Mouse (Mus musculus) lung, postnatal 0 days (tissue): ENCODE measurements around the gene Ppa1. TPM values are rescaled to one million over a fixed set of nuclear protein-coding genes. Genes with fewer than 3 reads are reported as not detected.
A peak's percentile ranks its signal among the peaks of the same experiment; 100 is the strongest.

ENCODE experiments used
- ATAC-seq: fragments of 200-750 bp; cut with Nextera tagmentation; 2 replicates; pipeline ENCODE4 v1.8.0; 2017; ENCODE audit warnings: moderate library complexity
- DNase-seq: peaks from one replicate; pipeline ENCODE4 v3.0.0-alpha.2; 2016; ENCODE audit warnings: low spot score
- H3K27ac ChIP-seq: fragments of 300-500 bp; sonication (generic); 2 replicates; pipeline ENCODE4 v1.5.1; 2014; ENCODE audit warnings: antibody characterized with exemption, mild to moderate bottlenecking, low read length, mixed read lengths
- H3K27me3 ChIP-seq: fragments of 300-500 bp; sonication (generic); replicated peaks from 2 replicates; pipeline ENCODE4 v1.6.1; 2014; ENCODE audit warnings: low read length, mixed read lengths; ENCODE audit not compliant: insufficient read depth
- H3K36me3 ChIP-seq: fragments of 300-500 bp; sonication (generic); 2 replicates; pipeline ENCODE4 v1.6.1; 2014; ENCODE audit warnings: low read length, mixed read lengths; ENCODE audit not compliant: insufficient read depth
- H3K4me1 ChIP-seq: fragments of 300-500 bp; sonication (generic); 2 replicates; pipeline ENCODE4 v1.6.1; 2014; ENCODE audit warnings: antibody characterized with exemption, low read depth, low read length, mixed read lengths; ENCODE audit not compliant: insufficient read depth
- H3K4me2 ChIP-seq: fragments of 300-500 bp; sonication (generic); replicated peaks from 2 replicates; pipeline ENCODE4 v1.6.1; 2014; ENCODE audit warnings: low read depth, mild to moderate bottlenecking, low read length, moderate library complexity, mixed read lengths
- H3K4me3 ChIP-seq: fragments of 300-500 bp; sonication (generic); 2 replicates; pipeline ENCODE4 v1.5.1; 2014; ENCODE audit warnings: low read depth, low read length
- H3K9ac ChIP-seq: fragments of 300-500 bp; sonication (generic); replicated peaks from 2 replicates; pipeline ENCODE4 v1.6.1; 2014; ENCODE audit warnings: low read depth, mild to moderate bottlenecking
- H3K9me3 ChIP-seq: fragments of 300-500 bp; sonication (generic); 2 replicates; pipeline ENCODE4 v1.6.1; 2016; ENCODE audit warnings: low read length, mixed read lengths
- CTCF ChIP-seq: IDR thresholded peaks from 2 replicates; pipeline ENCODE4 v1.5.1; 2016; ENCODE audit warnings: antibody characterized with exemption, mild to moderate bottlenecking
- EP300 ChIP-seq: IDR thresholded peaks from 2 replicates; pipeline ENCODE4 v1.6.1; 2016; ENCODE audit warnings: antibody characterized with exemption, mild to moderate bottlenecking, control low read depth
- WGBS: fragments of 180-500 bp; shearing (Covaris S2); extraction: QIAGEN DNeasy Blood & Tissue Kit; methylation state at CpG from one replicate; pipeline ENCODE4 v1.1.7; 2014; 5-methylcytosine and 5-hydroxymethylcytosine counted together
- polyA plus RNA-seq: library from polyadenylated mRNA; unstranded; fragments of >200 nt; fragmentation: Nextera tagmentation; extraction: Ambion mirVana; gene quantifications from 2 replicates; pipeline ENCODE4 v1.2.1, GENCODE M21; 2015

Gene Ppa1
- polyA plus RNA-seq, 1 experiment from 2014 or later: 39.8 TPM

DNA sequence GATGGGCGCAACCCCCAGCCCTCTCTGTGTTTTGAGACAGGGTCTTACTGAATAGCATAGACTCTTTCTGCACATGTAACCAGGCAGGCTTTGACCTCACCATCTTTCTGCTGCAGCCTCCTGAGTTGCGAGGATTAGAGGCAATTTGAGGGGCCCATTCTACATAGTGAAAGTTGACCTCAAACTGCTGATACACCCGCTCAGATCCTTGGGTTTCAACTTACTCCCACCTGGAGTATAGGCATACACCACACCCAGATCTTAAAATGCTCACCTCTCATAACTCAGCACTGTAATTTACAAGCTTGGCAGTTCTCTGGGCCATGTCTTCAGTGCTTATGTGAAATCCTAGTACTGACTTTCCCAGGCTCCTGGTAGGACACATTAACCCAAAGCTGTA is 6.8 kb downstream of the Ppa1 start:
- 87% methylated on average over 3 of the region's 3 CpGs for WGBS
- Histone ChIP-seq H3K4me3 (no peak overlapping the region), H3K27me3 (no peaks in the 10 kb centered on the region), H3K9ac (no peak overlapping the region), H3K9me3 (no peaks in the 10 kb centered on the region), H3K4me1 (no peaks in the 10 kb centered on the region), H3K4me2 (no peak overlapping the region), H3K36me3 (no peaks in the 10 kb centered on the region), H3K27ac (no peak overlapping the region)
- no peak for TF ChIP-seq EP300
- no peak for TF ChIP-seq CTCF
- ATAC-seq: no peak
- DNase-seq: no peak

DNA sequence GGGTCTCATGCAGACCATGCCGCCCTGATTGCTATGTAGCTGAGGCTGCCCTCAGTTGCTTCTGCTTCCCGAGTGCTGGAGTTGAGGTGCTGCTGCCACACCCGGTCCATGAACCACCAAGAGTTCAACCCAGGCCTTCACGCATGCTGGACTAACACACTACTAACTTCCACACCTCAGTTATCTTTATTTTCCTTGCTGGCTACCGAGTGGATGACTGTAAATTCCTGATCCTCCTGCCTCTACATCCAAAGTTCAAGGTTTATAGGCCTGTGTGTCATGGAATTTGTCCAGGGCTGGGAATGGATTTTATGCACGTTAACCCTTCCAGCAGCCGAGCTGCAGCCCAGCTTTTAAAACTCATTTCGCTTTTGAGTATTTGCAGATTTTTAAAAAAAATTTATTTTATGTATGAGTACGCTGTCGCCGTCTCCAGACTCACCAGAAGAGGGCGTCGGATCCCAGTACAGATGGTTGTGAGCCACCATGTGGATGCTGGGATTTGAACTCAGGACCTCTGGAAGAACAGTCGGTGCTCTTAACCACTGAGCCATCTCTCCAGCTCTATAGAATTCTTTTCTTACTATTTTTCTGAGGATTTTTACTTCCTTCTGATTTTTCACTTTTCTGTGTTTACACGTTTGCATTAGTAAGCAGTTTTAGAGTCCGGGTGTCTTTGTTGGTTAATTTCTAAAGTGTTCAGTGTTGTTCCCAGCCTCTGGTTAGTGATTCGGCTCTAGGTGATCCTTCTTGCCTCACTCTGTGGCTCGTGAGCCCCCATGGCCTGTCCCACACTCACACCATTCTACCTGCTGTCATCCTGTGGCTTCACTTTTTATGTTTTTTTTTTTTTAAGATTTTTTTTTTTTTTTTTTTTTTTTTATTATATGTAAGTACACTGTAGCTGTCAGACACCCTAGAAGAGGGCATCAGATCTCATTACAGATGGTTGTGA is 8.9 kb downstream of the Ppa1 start:
- Histone ChIP-seq H3K27me3 (no peaks in the 10 kb centered on the region), H3K4me3 (no peak overlapping the region), H3K36me3 (no peaks in the 10 kb centered on the region), H3K4me2 (no peak overlapping the region), H3K9me3 (no peaks in the 10 kb centered on the region), H3K27ac (no peak overlapping the region), H3K4me1 (no peaks in the 10 kb centered on the region), H3K9ac (no peak overlapping the region)
- ATAC-seq: no peak; the same call in 1 of the 2 replicates
- WGBS: 84% methylated on average over 18 of the region's 18 CpGs
- no peak for DNase-seq
- no peak for TF ChIP-seq EP300
- TF ChIP-seq CTCF: peak; percentile 23; the same call in 1 of the 2 replicates

DNA sequence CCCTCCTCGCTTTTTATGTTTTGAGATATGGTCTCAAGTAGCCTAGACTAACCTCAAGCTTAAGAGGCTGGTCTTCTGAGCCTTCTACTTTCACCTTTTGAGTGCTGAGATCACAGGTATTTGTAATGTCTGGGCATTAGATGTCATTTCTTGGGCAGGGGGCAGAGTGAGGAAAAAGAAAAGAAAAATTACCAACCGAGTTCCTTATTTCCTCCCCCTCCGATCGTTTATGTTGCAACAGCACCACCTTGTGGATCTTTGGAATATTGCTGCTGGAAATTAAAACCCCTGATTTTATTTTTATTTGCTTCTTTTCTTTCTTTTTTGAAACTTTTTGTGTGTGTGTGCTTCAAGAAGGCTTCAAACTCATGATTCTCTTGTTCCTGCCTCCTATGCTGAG is 9.6 kb downstream of the Ppa1 start:
- Histone ChIP-seq H3K27ac (no peak overlapping the region), H3K4me1 (no peaks in the 10 kb centered on the region), H3K36me3 (0 out of 2 replicates have a peak, but pooled peaks cover 3% of the 10 kb centered on the region), H3K9ac (no peak overlapping the region), H3K4me2 (no peak overlapping the region), H3K4me3 (no peak overlapping the region), H3K9me3 (no peaks in the 10 kb centered on the region), H3K27me3 (no peaks in the 10 kb centered on the region)
- 19% methylated on average over 4 of the region's 4 CpGs for WGBS
- DNase-seq: peak; percentile 71
- TF ChIP-seq EP300 (no peak), CTCF (peak; percentile 80)
- peak; percentile 34; the same call in 1 of the 2 replicates for ATAC-seq

DNA sequence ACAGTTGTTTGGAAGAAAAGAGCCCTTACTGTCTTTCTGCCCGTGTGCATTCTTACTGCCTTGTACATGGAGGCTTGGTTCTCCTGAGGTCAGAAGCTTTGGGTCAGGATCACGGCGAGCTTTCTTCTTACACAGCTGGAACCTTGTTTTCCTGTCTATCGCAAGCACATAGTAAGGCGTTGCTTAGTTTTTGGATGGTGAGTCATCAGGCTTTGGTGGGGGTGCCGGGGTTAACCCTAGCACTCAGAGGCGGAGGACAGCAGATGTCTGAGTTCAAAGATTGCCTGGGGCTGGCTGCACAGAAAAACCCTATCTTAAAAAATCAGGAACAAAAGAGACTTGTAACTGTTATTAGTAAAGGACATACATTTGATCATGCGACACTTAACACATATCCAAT is 13.5 kb downstream of the Ppa1 start:
- no peak overlapping the region for H3K4me2 ChIP-seq
- H3K27ac ChIP-seq: no peak overlapping the region
- H3K4me1 ChIP-seq: no peaks in the 10 kb centered on the region
- no peaks in the 10 kb centered on the region for H3K9me3 ChIP-seq
- 69% methylated on average over 8 of the region's 8 CpGs for WGBS
- H3K4me3 ChIP-seq: no peak overlapping the region
- no peaks in the 10 kb centered on the region for H3K27me3 ChIP-seq
- DNase-seq: peak; percentile 57
- no peak for TF ChIP-seq CTCF
- no peak for TF ChIP-seq EP300
- H3K36me3 ChIP-seq: 0 out of 2 replicates have a peak, but pooled peaks cover 4% of the 10 kb centered on the region
- ATAC-seq: peak; percentile 71
- H3K9ac ChIP-seq: no peak overlapping the region

DNA sequence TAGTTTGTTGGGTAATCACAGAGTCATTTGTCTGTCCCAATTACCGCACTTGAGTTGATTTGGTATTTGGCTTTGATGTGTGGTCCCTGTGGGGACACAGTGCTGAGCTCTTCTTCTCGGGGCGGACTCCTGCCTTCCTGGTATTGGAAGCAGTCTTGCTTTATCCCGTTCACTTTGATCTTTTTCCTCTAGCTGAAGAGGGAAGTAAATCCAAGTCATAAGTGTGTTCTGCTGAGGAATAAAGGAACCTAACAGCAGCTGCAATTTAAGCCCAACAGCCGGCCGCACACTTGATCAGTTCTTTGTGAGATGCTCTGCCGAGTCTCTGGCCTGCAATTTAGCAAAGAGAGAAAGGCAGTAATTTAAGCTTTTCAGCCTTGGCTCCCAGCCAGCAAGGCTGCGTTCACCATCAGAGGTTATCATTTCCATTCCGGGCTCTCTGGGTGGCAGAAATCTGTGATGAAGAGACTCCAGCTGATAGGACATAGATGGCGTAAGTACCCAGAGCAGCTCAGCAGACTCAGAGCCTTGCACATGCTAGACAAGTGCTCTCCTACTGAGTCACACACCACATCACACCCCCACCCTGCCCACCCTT is 14.1 kb downstream of the Ppa1 start:
- Histone ChIP-seq H3K4me2 (no peak overlapping the region), H3K9me3 (no peaks in the 10 kb centered on the region), H3K4me1 (no peaks in the 10 kb centered on the region), H3K9ac (no peak overlapping the region), H3K27ac (no peak overlapping the region), H3K36me3 (0 out of 2 replicates have a peak, but pooled peaks cover 4% of the 10 kb centered on the region), H3K4me3 (no peak overlapping the region), H3K27me3 (no peaks in the 10 kb centered on the region)
- no peak for TF ChIP-seq CTCF
- no peak for TF ChIP-seq EP300
- 72% methylated on average over 10 of the region's 10 CpGs for WGBS
- ATAC-seq (peak; percentile 26; the same call in 1 of the 2 replicates), DNase-seq (peak; percentile 30)

DNA sequence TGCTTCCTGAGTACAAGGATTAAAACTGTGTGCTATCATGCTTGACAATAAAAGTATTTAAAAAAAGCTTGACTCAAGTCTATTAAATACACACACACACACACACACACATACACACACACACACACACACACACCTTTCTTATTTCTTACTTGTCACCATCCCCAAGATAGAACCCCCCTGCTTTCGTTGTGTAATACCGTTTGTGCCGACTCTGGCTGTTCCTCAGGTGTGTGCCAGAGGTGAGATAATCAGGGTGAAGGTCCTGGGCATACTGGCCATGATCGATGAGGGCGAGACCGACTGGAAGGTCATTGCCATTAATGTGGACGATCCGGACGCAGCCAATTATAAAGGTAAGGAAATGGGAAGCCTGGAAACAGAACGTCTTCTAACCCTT is 16.8 kb downstream of the Ppa1 start:
- no peak for TF ChIP-seq CTCF
- TF ChIP-seq EP300: no peak
- Histone ChIP-seq H3K4me1 (no peaks in the 10 kb centered on the region), H3K36me3 (0 out of 2 replicates have a peak, but pooled peaks cover 4% of the 10 kb centered on the region), H3K27me3 (no peaks in the 10 kb centered on the region), H3K9ac (no peak overlapping the region), H3K4me2 (no peak overlapping the region), H3K27ac (no peak overlapping the region), H3K4me3 (no peak overlapping the region), H3K9me3 (no peaks in the 10 kb centered on the region)
- DNase-seq: no peak
- 92% methylated on average over 10 of the region's 10 CpGs for WGBS
- ATAC-seq: no peak
